In genomic region chr14:54233559-54234143, GRCm38 (mm10) we compare ENCODE assay signal across 8 mouse cellular contexts. TPM values are rescaled to one million over a fixed set of nuclear protein-coding genes. Genes with fewer than 3 reads are reported as not detected.
DNase-seq lines count a peak whose midpoint lies in the region; ATAC-seq and TF ChIP-seq lines count a peak whose summit lies in the region.

No protein-coding gene starts in this region.

- WGBS in hindbrain, embryonic 10.5 days, result 77% methylated on average over 16 of the region's 16 CpGs
- 70% methylated on average over 16 of the region's 16 CpGs for WGBS in hindbrain, embryonic 16.5 days
- WGBS in intestine, embryonic 15.5 days, result 52% methylated on average over 16 of the region's 16 CpGs
- 56% methylated on average over 16 of the region's 16 CpGs for WGBS in stomach, embryonic 16.5 days

- H3K27me3 ChIP-seq in hindbrain, embryonic 10.5 days (ENCODE audit: insufficient read depth, poor library complexity, severe bottlenecking), result peaks cover 4% of the 10 kb centered on the region; the same call in 1 of the 2 replicates
- no peaks in the 10 kb centered on the region for H3K27me3 ChIP-seq in hindbrain, embryonic 16.5 days (replicated peaks; ENCODE audit: control insufficient read depth, insufficient read depth, low read length)
- H3K27me3 ChIP-seq in testis, adult 2 months (ENCODE audit: control insufficient read depth, insufficient read depth, low read length), result no peaks in the 10 kb centered on the region
- H3K27me3 ChIP-seq in intestine, embryonic 15.5 days (replicated peaks), result no peaks in the 10 kb centered on the region
- H3K27me3 ChIP-seq in stomach, embryonic 16.5 days (ENCODE audit: control insufficient read depth, insufficient read depth, low read length), result no peaks in the 10 kb centered on the region

- no peaks in the 10 kb centered on the region for H3K9me3 ChIP-seq in hindbrain, embryonic 10.5 days
- H3K9me3 ChIP-seq in hindbrain, embryonic 16.5 days (ENCODE audit: control insufficient read depth, low read length), result no peaks in the 10 kb centered on the region
- no peaks in the 10 kb centered on the region for H3K9me3 ChIP-seq in intestine, embryonic 15.5 days
- no peaks in the 10 kb centered on the region for H3K9me3 ChIP-seq in stomach, embryonic 16.5 days (replicated peaks; ENCODE audit: control insufficient read depth, low read length)

- no peak for ATAC-seq in hindbrain, embryonic 16.5 days
- ATAC-seq in intestine, embryonic 15.5 days, result no peak
- ATAC-seq in stomach, embryonic 16.5 days (ENCODE audit: insufficient read depth, low FRiP score), result peak; percentile 22; the same call in 1 of the 2 replicates

- no peak for TF ChIP-seq CTCF in testis, adult 2 months (IDR thresholded peaks at IDR 0.05; ENCODE audit: control insufficient read depth, insufficient read depth, insufficient replicate concordance, low read depth, low read length)

- DNase-seq in hindbrain, embryonic 10.5 days (ENCODE audit: low spot score), result no peak
- DNase-seq in testis, postnatal 10 days (ENCODE audit: low spot score), result no peak
- DNase-seq in Muller cell, postnatal 12 days (ENCODE audit: inconsistent ontology term), result no peak
- DNase-seq in natural killer cell, adult 2 months (ENCODE audit: low spot score in 2 of 2), result no peak

- no peak overlapping the region for H3K9ac ChIP-seq in hindbrain, embryonic 16.5 days (ENCODE audit: low read depth, low read length)
- no peak overlapping the region for H3K9ac ChIP-seq in intestine, embryonic 15.5 days
- peak overlapping the region; percentile 61 for H3K9ac ChIP-seq in stomach, embryonic 16.5 days (ENCODE audit: low read length)

- no peak overlapping the region for H3K4me2 ChIP-seq in hindbrain, embryonic 16.5 days (ENCODE audit: low read length)
- H3K4me2 ChIP-seq in intestine, embryonic 15.5 days (replicated peaks), result peak overlapping the region; percentile 24
- peak overlapping the region; percentile 20; the same call in 1 of the 2 replicates for H3K4me2 ChIP-seq in stomach, embryonic 16.5 days (ENCODE audit: low read depth, low read length)

- no peak for TF ChIP-seq POLR2A in testis, adult 2 months (IDR thresholded peaks at IDR 0.05; ENCODE audit: control insufficient read depth, low read depth, low read length)

- H3K27ac ChIP-seq in hindbrain, embryonic 10.5 days, result peak overlapping the region; percentile 53; the same call in 1 of the 2 replicates
- no peak overlapping the region for H3K27ac ChIP-seq in hindbrain, embryonic 16.5 days (ENCODE audit: low read depth, low read length)
- H3K27ac ChIP-seq in testis, adult 2 months (ENCODE audit: control insufficient read depth, insufficient read depth, low read depth, low read length), result no peak overlapping the region
- peak overlapping the region; percentile 73 for H3K27ac ChIP-seq in intestine, embryonic 15.5 days
- peak overlapping the region; percentile 81 for H3K27ac ChIP-seq in stomach, embryonic 16.5 days (ENCODE audit: low read length)

- H3K4me1 ChIP-seq in hindbrain, embryonic 10.5 days (replicated peaks), result peaks cover 31% of the 10 kb centered on the region
- H3K4me1 ChIP-seq in hindbrain, embryonic 16.5 days (ENCODE audit: control insufficient read depth, insufficient read depth, low read depth, low read length), result peaks cover 9% of the 10 kb centered on the region
- peaks cover 12% of the 10 kb centered on the region for H3K4me1 ChIP-seq in testis, adult 2 months (ENCODE audit: control insufficient read depth, insufficient read depth, low read length)
- peaks cover 27% of the 10 kb centered on the region for H3K4me1 ChIP-seq in intestine, embryonic 15.5 days (replicated peaks)
- H3K4me1 ChIP-seq in stomach, embryonic 16.5 days (ENCODE audit: control insufficient read depth, insufficient read depth, low read length), result peaks cover 19% of the 10 kb centered on the region

- peaks cover 30% of the 10 kb centered on the region for H3K36me3 ChIP-seq in hindbrain, embryonic 10.5 days
- no peaks in the 10 kb centered on the region for H3K36me3 ChIP-seq in hindbrain, embryonic 16.5 days (ENCODE audit: control insufficient read depth, insufficient read depth, low read length)
- H3K36me3 ChIP-seq in testis, adult 2 months (ENCODE audit: control insufficient read depth, insufficient read depth, low read length), result no peaks in the 10 kb centered on the region
- H3K36me3 ChIP-seq in intestine, embryonic 15.5 days, result peaks cover 6% of the 10 kb centered on the region; the same call in 1 of the 2 replicates
- no peaks in the 10 kb centered on the region for H3K36me3 ChIP-seq in stomach, embryonic 16.5 days (ENCODE audit: control insufficient read depth, insufficient read depth, low read length)

- no peak overlapping the region for H3K4me3 ChIP-seq in hindbrain, embryonic 10.5 days
- H3K4me3 ChIP-seq in hindbrain, embryonic 16.5 days (ENCODE audit: low read length), result no peak overlapping the region
- peak overlapping the region; percentile 70 for H3K4me3 ChIP-seq in testis, adult 2 months (ENCODE audit: control insufficient read depth, low read depth, low read length)
- H3K4me3 ChIP-seq in intestine, embryonic 15.5 days (replicated peaks), result no peak overlapping the region
- no peak overlapping the region for H3K4me3 ChIP-seq in stomach, embryonic 16.5 days (replicated peaks; ENCODE audit: low read length)

RNA-seq across cellular contexts. Expression of gene Dad1, which starts 20.3 kb away (rescaled TPM):
- 243 and 271 TPM in 2 replicates for polyA plus RNA-seq in hindbrain, embryonic 10.5 days (2016; fragmentation: Nextera tagmentation; extraction: Ambion mirVana)
- 391 and 409 TPM in 2 replicates for polyA plus RNA-seq in hindbrain, embryonic 16.5 days (2015; fragmentation: Nextera tagmentation; extraction: Ambion mirVana)
- polyA plus RNA-seq in testis, adult 2 months (2012; rRNA removed), result 625 and 632 TPM in 2 replicates
- polyA plus RNA-seq in intestine, embryonic 15.5 days (2015; fragmentation: Nextera tagmentation; extraction: Ambion mirVana), result 450 and 484 TPM in 2 replicates
- polyA plus RNA-seq in stomach, embryonic 16.5 days (2015; fragmentation: Nextera tagmentation; extraction: Ambion mirVana), result 391 and 448 TPM in 2 replicates

RNA-seq across cellular contexts. Expression of gene Abhd4, which starts 20.3 kb away (rescaled TPM):
- 39.6 and 44.7 TPM in 2 replicates for polyA plus RNA-seq in hindbrain, embryonic 10.5 days (2016; fragmentation: Nextera tagmentation; extraction: Ambion mirVana)
- polyA plus RNA-seq in hindbrain, embryonic 16.5 days (2015; fragmentation: Nextera tagmentation; extraction: Ambion mirVana), result 70.3 and 75.2 TPM in 2 replicates
- polyA plus RNA-seq in testis, adult 2 months (2012; rRNA removed), result 212 and 237 TPM in 2 replicates
- 41.6 and 42.6 TPM in 2 replicates for polyA plus RNA-seq in intestine, embryonic 15.5 days (2015; fragmentation: Nextera tagmentation; extraction: Ambion mirVana)
- polyA plus RNA-seq in stomach, embryonic 16.5 days (2015; fragmentation: Nextera tagmentation; extraction: Ambion mirVana), result 51.7 and 57.0 TPM in 2 replicates

RNA-seq across cellular contexts. Expression of gene Olfr49, which starts 51.1 kb away (rescaled TPM):
- polyA plus RNA-seq in hindbrain, embryonic 10.5 days (2016; fragmentation: Nextera tagmentation; extraction: Ambion mirVana), result not detected in 2 replicates
- polyA plus RNA-seq in hindbrain, embryonic 16.5 days (2015; fragmentation: Nextera tagmentation; extraction: Ambion mirVana), result not detected in 2 replicates
- polyA plus RNA-seq in testis, adult 2 months (2012; rRNA removed), result not detected in 2 replicates
- not detected in 2 replicates for polyA plus RNA-seq in intestine, embryonic 15.5 days (2015; fragmentation: Nextera tagmentation; extraction: Ambion mirVana)
- polyA plus RNA-seq in stomach, embryonic 16.5 days (2015; fragmentation: Nextera tagmentation; extraction: Ambion mirVana), result not detected in 2 replicates

Comparison
In these comparisons a context has a peak if more than half of its experiments do, and no peak if none do; other contexts are left out.
1. H3K27ac ChIP-seq: peak in hindbrain, embryonic 10.5 days (single experiment), intestine, embryonic 15.5 days (single experiment) and stomach, embryonic 16.5 days (single experiment); none in hindbrain, embryonic 16.5 days (single experiment) and testis, adult 2 months (single experiment).